Mouse (Mus musculus) testis, postnatal 14 days (tissue): ENCODE data around the gene Adamts18.
A peak's percentile ranks its signal among the peaks of the same experiment; 100 is the strongest.

ENCODE experiments used
- DNase-seq: peaks from one replicate; pipeline ENCODE4 v3.0.0; 2021; ENCODE audit warnings: low spot score

Gene Adamts18

DNA sequence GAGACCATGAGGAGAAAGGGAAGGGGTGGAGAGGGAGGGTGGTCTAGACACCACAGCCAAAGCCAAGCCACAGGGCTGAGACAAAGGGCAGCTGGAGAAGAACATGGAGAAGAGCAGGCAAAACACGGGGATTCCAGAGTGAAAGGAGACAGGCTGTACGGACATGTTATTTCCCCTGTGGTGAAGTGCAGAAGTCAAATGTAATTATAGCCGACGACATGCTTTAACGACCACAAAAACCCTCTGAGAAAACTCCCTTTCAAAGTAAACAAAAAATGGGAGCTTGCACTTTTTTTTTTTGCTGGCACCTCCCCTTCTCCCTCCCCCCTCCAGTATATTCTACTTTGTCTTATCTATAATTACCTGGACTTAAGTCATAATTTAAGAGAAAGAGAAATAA lies 92.7 kb downstream of the Adamts18 start:
- DNase-seq: no peak

GRCm38 (mm10) chr8:113753153-113753552 lies 95.4 kb downstream of the Adamts18 start:
- no peak for DNase-seq

- DNase-seq: no peak
Observed at GRCm38 (mm10) chr8:113752349-113752748, 96.2 kb downstream of the Adamts18 start.

- no peak for DNase-seq
Observed at GRCm38 (mm10) chr8:113735496-113736060, 113.0 kb downstream of the Adamts18 start.

DNA sequence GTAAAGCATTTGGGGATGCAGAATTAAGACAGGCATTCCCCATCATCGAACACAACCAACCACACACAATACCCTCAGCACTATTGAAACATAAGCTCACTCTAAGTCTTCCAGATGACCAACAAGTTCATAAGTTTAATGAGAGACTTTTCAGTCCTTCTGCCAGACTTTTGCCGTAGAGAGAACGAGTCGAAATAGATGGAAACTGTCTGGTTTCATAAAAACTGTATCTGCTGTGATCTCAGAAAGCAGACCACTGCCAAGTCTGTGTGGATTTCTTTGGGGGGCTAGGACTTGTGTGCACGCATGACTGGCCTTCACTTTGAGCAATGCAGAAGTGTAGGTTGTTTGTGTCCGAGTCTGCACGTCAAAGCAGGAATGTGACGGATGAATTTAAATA lies 123.2 kb downstream of the Adamts18 start:
- DNase-seq: no peak

- no peak for DNase-seq
Observed at GRCm38 (mm10) chr8:113723873-113724538, 124.5 kb downstream of the Adamts18 start.

DNA sequence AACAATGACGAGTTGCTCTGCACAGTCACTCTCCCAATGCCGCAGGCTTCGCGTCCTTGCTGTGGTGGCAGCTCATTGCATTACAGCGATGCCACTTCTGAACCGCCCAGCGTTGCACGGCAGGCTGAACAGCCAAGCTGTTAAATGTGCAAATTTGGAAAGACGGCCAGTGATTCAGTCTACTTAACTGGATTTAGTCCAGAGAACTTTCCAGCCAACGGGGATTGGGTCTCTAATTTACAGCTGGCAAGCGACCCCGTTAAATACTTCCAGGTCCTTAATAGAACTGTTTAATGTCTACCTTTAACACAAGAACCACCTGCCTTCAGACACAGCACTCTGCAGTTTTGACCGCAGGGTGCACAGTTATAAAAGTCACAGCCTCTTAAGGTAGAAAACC lies 127.1 kb downstream of the Adamts18 start:
- no peak for DNase-seq

GRCm38 (mm10) chr8:113704968-113705367 lies 143.6 kb downstream of the Adamts18 start:
- DNase-seq: no peak

GRCm38 (mm10) chr8:113691622-113692343 lies 156.8 kb downstream of the Adamts18 start:
- no peak for DNase-seq

- no peak for DNase-seq
Observed at GRCm38 (mm10) chr8:113688543-113688915, 160.0 kb downstream of the Adamts18 start.

- no peak for DNase-seq
Observed at GRCm38 (mm10) chr8:113687889-113688542, 160.5 kb downstream of the Adamts18 start.

GRCm38 (mm10) chr8:113679361-113679760 lies 169.2 kb downstream of the Adamts18 start:
- DNase-seq: no peak

GRCm38 (mm10) chr8:113676811-113677210 lies 171.7 kb downstream of the Adamts18 start:
- DNase-seq: no peak

- DNase-seq: no peak
Observed at GRCm38 (mm10) chr8:113675281-113675680, 173.3 kb downstream of the Adamts18 start.

- DNase-seq: no peak
Observed at GRCm38 (mm10) chr8:113674611-113675010, 173.9 kb downstream of the Adamts18 start.

DNA sequence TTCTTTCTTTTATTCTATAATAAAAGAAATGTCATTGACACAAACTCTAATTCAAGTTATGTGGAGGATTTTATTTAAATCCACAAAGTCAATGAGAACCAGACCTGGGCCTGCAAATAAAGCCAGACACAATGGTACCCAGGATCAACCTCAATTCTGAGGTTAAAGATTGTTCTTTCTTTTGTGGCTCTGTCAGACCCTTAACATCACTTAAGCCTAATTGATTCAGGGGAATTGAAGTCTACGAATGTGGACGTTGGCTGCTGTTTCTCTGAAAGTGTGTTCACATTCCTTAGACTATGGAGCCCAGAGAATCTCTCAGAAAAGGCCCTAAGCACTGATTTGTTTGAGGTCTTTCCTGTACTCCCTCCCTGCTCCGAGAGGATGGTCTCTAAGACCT lies 175.2 kb downstream of the Adamts18 start:
- DNase-seq: no peak

GRCm38 (mm10) chr8:113672599-113673255 lies 175.8 kb downstream of the Adamts18 start:
- no peak for DNase-seq

- no peak for DNase-seq
Observed at GRCm38 (mm10) chr8:113669924-113670323, 178.6 kb downstream of the Adamts18 start.

DNA sequence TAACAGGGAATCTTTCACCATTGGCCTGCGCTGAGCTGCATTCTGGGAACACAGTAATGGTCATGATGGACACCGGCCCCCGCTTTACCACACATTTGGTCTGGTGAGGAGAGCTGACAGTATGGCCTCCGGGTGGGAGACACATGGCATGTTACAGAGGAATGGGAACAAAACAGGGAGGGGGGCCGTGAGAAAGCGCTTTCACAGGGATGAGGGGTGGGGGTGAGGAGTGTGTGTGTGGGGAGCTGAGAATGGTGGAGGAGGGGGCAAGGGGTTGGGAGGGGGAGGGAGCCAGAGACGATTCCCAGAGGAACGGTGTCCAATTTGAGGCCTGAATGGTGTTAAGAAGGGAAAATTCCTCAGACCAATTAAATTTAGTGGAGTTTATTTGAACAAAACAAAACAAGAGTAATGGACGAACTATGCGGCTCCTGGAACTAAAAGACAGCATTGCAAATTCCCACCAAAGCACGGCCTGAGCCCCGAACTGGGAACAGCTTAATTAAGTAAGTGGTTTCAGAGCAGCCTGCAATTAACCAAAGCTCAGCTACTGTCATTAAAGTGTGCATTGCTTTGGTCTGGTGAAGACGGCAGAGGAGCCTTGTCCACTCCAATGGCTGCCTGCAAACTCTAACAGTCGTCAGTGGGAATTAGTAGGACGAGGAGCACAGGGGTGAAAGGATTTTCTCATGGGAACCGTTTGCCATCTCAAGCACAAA lies 181.7 kb downstream of the Adamts18 start:
- no peak for DNase-seq

- no peak for DNase-seq
Observed at GRCm38 (mm10) chr8:113665951-113666350, 182.6 kb downstream of the Adamts18 start.

DNA sequence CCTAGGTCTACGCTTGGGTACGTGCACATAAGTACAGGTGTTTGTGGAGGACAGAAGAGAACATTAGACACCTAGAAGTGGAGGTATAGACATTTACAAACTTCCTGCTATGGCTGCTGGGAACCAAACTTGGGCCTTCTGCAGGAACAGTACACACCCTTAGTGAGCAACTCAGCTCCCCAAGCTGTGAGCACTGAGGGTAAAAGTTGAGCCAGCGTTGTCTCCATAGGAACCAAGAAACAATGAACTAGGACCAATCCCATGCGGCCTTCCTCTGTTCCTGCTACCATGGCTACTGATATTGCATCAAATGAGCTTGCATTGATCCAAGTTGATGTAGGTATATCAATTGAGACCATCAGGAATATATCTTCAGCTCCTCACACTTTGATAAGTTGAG lies 183.5 kb downstream of the Adamts18 start:
- no peak for DNase-seq

GRCm38 (mm10) chr8:113664544-113664943 lies 184.0 kb downstream of the Adamts18 start:
- DNase-seq: peak; percentile 35
